Mouse (Mus musculus) heart, postnatal 0 days (tissue): ENCODE data around the gene Krt34.

Experiments used
- CTCF ChIP-seq: IDR thresholded peaks from 2 replicates; pipeline ENCODE4 v1.5.1; 2016; ENCODE audit warnings: antibody characterized with exemption, control low read depth, low read depth
- EP300 ChIP-seq: IDR thresholded peaks from 2 replicates; pipeline ENCODE4 v1.6.1; 2016; ENCODE audit warnings: antibody characterized with exemption, low read depth

- TF ChIP-seq CTCF: no peak
- TF ChIP-seq EP300: no peak
These were observed 32.5 kb upstream of the Krt34 start for GRCm38 (mm10) chr11:100073873-100074272.
